Mouse (Mus musculus) left cerebral cortex, adult 18-20 months (tissue): ENCODE data around the gene Cfap126. TPM values are rescaled to one million over a fixed set of nuclear protein-coding genes. Genes with fewer than 3 reads are reported as not detected.

Experiments used
- microRNA-seq, 2 experiments: library from miRNA; unstranded; fragments of <30 nt; microRNA quantifications; one replicate each; pipeline ENCODE4 v1.2.0; 2021
- total RNA-seq, 2 experiments: library from RNA; stranded (reverse); gene quantifications; 2 replicates each; pipeline ENCODE4 v1.2.3; 2021

The Cfap126 gene
- total RNA-seq, 2 experiments from 2014 or later: 0.79 TPM; not detected in 1

Small RNA genes within 50 kb of the gene (microRNA-seq; reads per million reads assigned to microRNA genes)
- gene Gm27552 (0 reads per million in 2 experiments), gene Gm27844 (0 reads per million in 2 experiments), gene Mir6546 (0.42 to 0.99 reads per million in 2 experiments)

Other genes with a start within 250 kb of the Cfap126 start
- gene Atf6, start 246.1 kb upstream of the Cfap126 start, total RNA-seq: 10 to 100 TPM; 47.1 to 50.7 TPM
- under 1 TPM; 0.45 to 0.79 TPM for gene Gm26620, start 228.9 kb upstream of the Cfap126 start, total RNA-seq
- gene Dusp12, start 228.4 kb upstream of the Cfap126 start, total RNA-seq: 10 to 100 TPM; 15.1 to 16.7 TPM
- gene Fcrlb, start 201.0 kb upstream of the Cfap126 start, total RNA-seq: under 1 TPM; 0.45 to 0.77 TPM
- gene Fcrla, start 186.3 kb upstream of the Cfap126 start, total RNA-seq: not detected
- 1 to 10 TPM; 4.5 to 5.3 TPM for gene Fcgr2b, start 137.4 kb upstream of the Cfap126 start, total RNA-seq
- gene Fcgr4, start 95.0 kb upstream of the Cfap126 start, total RNA-seq: not detected
- gene Fcgr3, start 49.0 kb upstream of the Cfap126 start, total RNA-seq: 10 to 100 TPM; 11.1 to 13.2 TPM
- 100 to 1,000 TPM; 195 to 207 TPM for gene Sdhc, start 36.7 kb downstream of the Cfap126 start, total RNA-seq
- not detected for gene Mpz, start 36.8 kb downstream of the Cfap126 start, total RNA-seq
- 100 to 1,000 TPM; 114 to 132 TPM for gene Pcp4l1, start 82.3 kb downstream of the Cfap126 start, total RNA-seq
- gene Nr1i3, start 100.1 kb downstream of the Cfap126 start, total RNA-seq: under 1 TPM; 0.12 to 0.14 TPM
- 10 to 100 TPM; 84.2 to 90.5 TPM for gene Tomm40l, start 108.6 kb downstream of the Cfap126 start, total RNA-seq
- gene Apoa2, start 111.1 kb downstream of the Cfap126 start, total RNA-seq: 1 to 10 TPM; 1.8 to 3.1 TPM
- gene Fcer1g, start 120.4 kb downstream of the Cfap126 start, total RNA-seq: 10 to 100 TPM; 13.7 to 14.7 TPM
- gene Adamts4, start 136.5 kb downstream of the Cfap126 start, total RNA-seq: 1 to 10 TPM; 5.9 to 8.9 TPM
- 100 to 1,000 TPM; 280 to 286 TPM for gene Ndufs2, start 137.5 kb downstream of the Cfap126 start, total RNA-seq
- gene B4galt3, start 156.4 kb downstream of the Cfap126 start, total RNA-seq: 10 to 100 TPM; 64.3 to 71.8 TPM
- gene Ppox, start 167.3 kb downstream of the Cfap126 start, total RNA-seq: 10 to 100 TPM; 26.9 to 27.8 TPM
- 10 to 100 TPM; 54.5 to 63.0 TPM for gene Usp21, start 174.1 kb downstream of the Cfap126 start, total RNA-seq
- 100 to 1,000 TPM; 104 to 112 TPM for gene Ufc1, start 181.1 kb downstream of the Cfap126 start, total RNA-seq
- gene Dedd, start 215.2 kb downstream of the Cfap126 start, total RNA-seq: 10 to 100 TPM; 43.7 to 43.9 TPM
- gene Nit1, start 231.7 kb downstream of the Cfap126 start, total RNA-seq: 10 to 100 TPM; 43.3 to 47.9 TPM
- 100 to 1,000 TPM; 189 to 191 TPM for gene Pfdn2, start 231.8 kb downstream of the Cfap126 start, total RNA-seq
- 1 to 10 TPM; 7.1 to 8.0 TPM for gene Klhdc9, start 246.9 kb downstream of the Cfap126 start, total RNA-seq